Mouse (Mus musculus) heart, postnatal 0 days (tissue): ENCODE data around the gene Hsd17b13.

Experiments
- CTCF ChIP-seq: IDR thresholded peaks from 2 replicates; pipeline ENCODE4 v1.5.1; 2016; ENCODE audit warnings: antibody characterized with exemption, control low read depth, low read depth
- EP300 ChIP-seq: IDR thresholded peaks from 2 replicates; pipeline ENCODE4 v1.6.1; 2016; ENCODE audit warnings: antibody characterized with exemption, low read depth

DNA sequence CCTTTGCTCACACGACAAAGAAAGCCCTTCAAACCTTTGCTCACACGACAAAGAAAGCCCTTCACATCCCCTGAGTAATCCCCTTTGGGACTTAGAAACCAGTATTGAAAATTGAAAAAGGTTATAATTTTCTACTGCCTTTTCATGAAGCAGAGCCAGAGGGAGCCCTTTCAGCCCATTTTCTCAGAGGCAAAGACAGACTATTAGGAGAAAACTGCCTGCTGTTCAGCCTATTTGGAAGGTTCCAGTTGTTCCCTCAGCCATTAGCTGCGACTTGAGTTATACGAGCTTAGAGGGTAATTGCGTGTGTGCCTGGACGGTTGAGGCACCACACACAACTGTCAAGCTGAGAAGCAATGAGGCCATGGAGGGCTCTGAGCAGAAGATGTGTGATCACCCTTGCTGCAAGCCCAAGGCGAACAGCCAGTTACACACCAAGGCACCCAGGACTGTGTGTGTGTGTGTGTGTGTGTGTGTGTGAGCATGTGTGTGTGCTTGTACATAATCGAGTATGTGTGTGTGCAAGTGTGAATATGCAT lies 59.8 kb downstream of the Hsd17b13 start:
- TF ChIP-seq CTCF = no peak
- TF ChIP-seq EP300 = no peak
